Mouse (Mus musculus) adrenal gland (tissue): ENCODE measurements around the gene Zbtb45.

Experiments used
- intact Hi-C: fragments of 180-260 bp; cut with DNase I; formaldehyde crosslinking; loops from one replicate; pipeline ENCODE4 v1.15.1; 2025
- long read RNA-seq, 2 experiments: library from polyadenylated mRNA; unstranded; transcript quantifications; one replicate each; pipeline ENCODE4 v2.0.0; 2020; ENCODE audit warnings: borderline replicate concordance in 1 of 2; ENCODE audit not compliant: insufficient replicate concordance in 1 of 2

The Zbtb45 gene
- long read RNA-seq, experiment 1: 0 reads
- long read RNA-seq, experiment 2: 0 reads

DNA sequence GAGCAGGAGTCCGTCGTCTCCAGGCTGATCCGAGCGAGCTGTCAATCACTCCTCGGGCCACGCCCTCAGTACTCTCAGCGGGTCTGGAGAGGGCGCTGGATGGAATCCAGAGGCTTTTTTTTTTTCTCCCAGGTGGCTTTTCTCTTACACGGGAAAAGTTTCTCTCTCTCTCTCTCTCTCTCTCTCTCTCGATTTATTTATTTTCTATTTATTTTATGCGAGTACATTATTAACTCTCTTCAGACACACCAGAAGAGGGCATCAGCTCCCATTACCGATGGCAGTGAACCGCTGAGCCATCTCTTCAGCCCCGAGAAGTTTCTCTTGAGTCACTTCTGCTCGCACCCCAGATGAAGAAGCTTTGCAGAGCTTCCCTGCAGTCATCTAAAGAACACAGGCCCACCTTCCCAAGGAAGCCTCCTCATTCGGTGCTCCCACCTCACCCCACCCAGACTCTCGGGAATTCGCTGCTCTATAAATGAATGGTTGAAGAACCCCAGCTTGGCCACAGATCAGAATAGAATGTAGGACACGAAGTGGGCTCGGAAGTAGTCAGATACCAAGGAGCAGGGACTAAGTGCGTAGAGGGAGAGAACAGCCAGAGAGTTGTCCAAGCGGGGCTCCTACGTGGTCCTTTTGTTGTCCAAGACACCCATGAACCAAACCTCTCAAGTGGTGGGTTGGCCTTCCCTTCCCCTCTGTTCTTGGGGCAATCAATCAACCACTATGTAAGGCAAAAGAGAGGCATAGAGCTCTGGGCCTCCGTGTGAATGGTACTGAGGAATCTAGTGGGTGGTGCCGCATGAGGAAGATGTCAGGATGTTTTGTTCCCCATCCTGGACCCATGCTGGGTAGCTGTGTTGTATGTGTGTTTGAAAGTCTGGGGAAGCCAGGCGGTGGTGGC, at the start of gene Zbtb45:
Gene Zbtb45, minus strand, starts transcription at position 30 of the 904 bp plus-strand sequence.
- intact Hi-C loops: no loop called here

DNA sequence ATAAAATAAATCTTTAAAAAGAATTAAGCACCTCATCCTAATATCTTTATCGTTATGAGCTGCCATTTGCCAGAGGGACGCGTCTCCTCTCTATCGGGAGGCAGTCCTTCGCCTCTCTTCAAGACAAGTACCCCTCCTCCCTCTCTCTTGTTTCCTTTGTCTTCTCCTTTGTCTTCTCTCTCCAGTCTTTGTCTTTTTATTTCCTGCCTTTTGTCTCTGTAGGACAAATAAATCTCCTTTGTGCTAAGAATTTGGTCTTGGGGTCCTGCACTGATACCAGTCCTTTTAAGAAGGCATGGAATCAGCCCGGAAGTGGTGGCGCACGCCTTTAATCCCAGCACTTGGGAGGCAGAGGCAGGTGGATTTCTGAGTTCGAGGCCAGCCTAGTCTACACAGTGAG, 49.7 kb upstream of the Zbtb45 start:
- intact Hi-C loops: no loop called here

DNA sequence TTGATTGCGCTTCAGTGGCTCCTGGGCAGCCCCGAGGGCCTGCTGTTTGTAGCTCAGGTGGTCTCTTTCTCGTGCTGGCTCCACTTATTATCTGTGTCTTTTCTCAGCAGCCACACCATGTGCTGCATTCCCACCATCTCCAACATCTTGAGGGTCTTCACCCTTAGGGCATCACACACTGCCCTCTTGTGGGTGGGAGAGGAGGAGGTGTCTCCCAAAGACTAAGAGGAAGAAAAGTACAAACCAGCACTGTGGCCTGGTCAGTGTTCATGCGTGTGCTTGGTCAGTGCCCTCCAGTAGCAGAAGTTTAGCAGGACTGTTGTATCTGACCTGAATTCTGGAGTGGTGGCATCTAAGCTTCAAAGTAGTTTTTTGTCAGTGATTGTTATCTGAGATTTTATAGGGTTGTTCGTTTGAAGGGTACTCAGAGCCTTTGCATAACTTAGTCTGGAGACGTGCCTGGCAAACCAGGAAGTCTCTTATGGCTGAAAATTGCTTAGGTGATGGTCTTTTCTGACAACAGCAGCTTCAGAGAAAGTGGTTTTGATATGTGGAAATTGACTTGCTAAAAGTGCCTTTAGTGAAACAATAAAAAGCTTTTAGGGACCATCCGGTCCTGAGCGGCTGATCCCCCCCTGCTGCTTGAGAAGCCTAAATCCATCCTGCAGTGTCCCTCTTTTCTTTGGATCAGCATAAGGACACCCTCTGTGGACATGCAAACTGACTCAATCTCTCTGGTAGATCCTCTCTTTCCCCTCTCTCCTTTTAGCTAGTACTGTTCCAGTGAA, 47.3 kb upstream of the Zbtb45 start:
- intact Hi-C loops: no loop called here

DNA sequence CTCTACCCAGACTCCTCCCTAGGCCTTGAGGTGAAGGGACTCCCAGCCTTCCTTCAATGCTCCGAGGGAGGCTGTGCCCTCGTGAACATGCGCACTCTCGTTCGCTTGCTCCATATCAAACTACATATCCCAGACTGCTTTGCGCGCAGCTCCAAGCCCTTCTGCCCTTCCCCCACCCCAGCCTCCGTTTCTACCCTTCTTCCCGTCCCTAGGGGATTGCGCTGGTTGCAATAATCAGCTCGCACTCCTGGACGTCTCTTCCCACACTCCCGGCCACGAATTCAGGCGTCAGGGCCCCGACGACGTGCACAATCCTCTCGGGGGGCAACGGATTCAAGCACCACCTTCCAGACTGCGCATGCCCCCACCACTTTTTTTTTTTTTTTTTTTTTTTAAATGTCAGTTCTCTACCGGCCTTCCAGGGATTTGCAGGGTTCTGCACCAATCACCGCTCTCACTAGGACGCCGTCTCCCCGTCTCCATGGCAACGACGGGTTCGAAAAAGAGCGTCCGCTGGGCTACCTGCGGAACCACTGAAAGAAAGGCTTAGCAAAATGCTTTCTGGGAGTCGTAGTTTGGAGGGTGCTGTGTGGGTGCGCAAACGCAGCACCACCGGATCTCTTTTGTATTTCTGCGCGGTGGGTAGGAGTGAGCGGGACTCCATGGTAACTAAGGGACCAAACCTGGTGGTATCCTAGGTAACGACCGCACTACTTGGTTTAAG, 44.6 kb upstream of the Zbtb45 start, which contains the start of gene Mzf1:
Gene Mzf1, minus strand, starts transcription at position 478 of the 724 bp plus-strand sequence.
- intact Hi-C loops: no loop called here

DNA sequence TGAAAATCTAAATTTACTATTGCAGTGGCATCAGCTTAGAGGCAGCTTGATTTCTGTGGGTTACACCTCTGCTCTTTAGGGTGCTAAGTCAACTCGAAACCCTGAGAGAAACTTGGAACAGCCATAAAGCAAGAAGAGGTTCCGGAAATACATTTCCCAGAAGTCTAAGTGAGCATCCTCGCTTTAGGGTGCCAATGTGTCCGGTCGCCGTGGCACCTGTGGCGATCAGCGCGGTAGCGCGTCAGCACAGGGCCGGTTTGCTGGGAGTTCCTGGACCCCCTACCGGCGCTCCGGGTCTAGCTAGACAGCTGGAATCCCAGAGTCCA, 44.1 kb upstream of the Zbtb45 start:
- intact Hi-C loops: no loop called here

DNA sequence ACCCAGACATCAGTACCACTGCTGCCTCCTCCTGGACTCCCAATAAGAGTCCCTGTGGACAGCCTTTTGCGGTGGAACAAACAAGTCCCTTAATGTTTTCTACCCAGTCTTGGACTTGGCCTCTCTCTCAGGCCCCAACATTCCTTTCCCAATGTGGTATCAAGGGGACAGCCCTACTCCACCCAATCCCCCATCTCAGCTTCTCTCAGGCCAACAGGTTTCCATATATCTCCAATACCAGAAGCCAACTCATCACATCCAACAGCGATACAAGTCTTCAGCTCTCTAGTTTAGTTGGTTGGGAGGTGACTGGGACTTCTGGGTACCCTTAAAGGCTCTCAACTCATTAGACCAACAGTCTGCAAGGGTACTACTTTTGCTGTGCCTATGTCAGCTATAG, 43.7 kb upstream of the Zbtb45 start:
- intact Hi-C loops: no loop called here

DNA sequence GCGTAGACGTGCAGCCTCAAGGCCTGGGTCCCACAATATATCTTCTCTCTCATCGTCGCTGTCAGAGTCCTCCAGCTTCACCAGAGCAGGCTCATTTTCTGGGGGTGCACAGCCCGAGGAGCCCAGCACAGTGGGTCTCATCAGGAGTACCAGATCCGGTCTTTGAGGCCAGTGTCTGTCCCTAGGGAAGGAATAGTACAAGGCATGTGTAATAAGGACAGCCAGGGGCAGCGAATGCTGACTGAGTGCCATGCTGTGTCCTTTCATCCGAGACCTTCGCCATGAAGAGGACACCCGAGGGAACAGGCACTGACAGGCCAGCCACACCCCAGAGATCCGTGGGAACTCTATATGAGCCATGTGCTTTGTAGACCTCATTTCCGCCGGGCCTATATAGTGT, 43.2 kb upstream of the Zbtb45 start:
- intact Hi-C loops: no loop called here

DNA sequence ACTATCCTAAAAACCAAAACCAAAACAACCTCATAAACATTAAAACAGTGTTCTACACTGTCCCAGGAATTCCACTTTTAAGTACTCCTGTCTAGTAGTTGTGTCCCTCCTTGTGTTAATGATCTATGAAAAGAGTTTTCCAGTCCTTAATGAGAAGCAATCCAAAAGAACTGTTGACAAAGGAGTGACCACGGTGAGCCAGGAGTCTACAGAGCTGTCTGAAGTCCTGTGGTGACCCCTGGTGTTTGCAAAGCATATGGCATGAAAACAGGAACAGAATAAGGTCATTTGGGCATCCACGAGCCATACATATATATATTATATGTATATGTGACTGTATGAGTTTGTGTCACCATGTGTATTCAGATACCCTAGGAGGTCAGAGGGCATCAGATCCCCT, 36.2 kb upstream of the Zbtb45 start:
- intact Hi-C loops: loop anchor here (2.0 to 5.0 kb wide), 3 partner anchors 37 to 144 kb away; partner anchors contain the start of gene Rps5

DNA sequence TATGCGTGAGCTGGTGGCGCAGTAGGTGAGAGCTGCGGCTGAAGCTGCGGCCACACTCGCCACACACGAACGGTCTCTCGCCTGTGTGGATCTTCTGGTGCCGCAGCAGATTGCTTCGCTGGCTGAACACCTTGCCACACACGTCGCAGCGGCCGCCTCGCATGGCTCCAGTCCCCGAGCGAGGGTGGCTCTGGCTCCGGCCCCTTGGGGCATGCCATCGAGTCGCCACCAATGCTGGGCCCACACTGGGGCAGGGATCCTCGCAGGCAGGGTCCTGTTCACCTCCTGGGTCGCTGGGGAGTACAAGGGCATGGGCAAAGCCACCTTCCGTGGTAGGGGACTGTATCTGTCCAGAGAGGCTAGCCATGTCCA, 34.4 kb upstream of the Zbtb45 start:
- intact Hi-C loops: no loop called here

DNA sequence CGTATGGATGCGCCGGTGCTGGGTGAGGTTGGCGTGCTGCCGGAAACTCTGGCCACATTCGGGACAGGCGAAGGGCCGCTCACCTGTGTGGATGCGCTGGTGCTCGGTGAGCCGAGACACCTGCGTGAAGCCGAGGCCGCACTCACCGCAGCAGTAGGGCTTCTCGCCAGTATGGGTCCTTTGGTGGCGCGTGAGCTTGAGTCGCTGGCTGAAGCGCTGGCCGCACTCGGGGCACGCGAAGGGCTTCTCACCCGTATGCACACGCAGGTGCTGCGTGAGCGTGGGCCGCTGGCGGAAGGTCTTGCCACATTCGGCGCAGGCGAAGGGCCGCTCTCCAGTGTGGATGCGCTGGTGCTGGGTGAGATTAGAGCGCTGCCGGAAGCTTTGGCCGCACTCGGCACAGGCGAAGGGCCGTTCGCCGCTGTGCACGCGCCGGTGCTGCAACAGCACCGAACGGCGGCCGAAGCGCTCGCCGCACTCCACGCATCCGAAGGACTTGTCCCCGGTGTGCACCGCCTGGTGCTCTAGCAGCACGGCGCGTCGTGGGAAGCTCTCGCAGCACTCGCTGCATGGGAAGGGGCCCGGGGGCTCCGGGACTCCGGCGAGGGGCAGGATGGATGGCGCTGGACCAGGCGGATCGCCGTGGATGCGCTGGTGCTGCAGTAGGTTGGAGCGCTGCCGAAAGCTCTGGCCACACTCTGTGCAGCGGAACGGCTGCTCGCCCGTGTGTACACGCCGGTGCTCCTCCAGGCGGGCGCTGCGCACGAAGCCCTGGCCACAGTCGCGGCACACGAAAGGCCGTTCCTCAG, 33.8 kb upstream of the Zbtb45 start:
- intact Hi-C loops: no loop called here

DNA sequence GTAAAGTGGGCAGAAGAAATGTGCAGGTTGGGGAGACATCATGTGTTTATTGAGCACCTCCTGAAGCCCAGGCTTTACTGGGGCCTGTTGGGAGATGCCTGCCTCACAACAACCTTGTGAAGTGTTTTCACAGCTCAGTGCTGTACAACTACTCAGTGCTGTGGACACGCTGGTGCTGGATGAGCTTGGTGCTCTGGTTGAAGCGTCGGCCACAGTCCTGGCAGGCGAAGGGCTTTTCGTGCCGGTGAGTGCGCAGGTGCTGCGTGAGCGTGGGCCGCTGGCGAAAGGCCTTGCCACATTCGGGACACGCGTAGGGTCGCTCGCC, 33.2 kb upstream of the Zbtb45 start:
- intact Hi-C loops: no loop called here

DNA sequence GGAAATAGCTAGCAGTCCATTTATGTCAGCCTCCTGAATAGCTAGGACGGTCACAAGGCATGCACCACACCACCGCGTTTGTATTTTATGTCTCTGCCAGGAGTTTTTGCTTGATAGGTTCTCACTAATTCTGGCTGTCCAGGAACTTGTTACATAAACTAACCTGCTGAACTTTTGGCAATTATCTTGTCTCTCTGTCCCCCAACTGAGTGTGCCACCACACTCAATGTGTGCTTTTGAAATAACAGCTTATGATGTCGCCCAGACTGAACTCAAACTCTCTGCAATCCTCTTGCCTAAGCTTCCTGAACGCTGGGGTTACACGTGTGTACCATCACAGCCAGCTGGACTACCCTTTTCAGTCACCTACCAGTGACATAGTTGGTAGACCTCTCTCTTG, 32.7 kb upstream of the Zbtb45 start:
- intact Hi-C loops: no loop called here

DNA sequence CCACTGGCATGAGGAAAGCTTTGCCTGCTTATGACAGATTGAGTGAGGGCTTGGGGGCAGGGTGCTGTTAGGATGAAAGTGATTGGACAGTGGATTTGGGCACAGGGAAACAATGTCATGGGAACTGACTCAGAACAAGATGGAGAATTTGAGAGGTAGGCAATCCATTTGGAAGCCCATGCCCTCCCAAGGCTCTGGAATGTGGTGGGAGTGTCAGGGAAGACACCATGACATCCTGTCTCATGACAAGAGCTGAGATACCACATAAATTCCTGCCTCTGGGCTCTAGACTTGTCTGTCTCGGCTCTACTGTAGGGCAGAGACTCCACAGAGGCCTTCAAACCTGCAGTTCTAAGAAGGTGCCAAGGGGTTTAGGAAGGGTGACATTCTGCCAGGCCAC, 31.4 kb upstream of the Zbtb45 start:
- intact Hi-C loops: no loop called here

DNA sequence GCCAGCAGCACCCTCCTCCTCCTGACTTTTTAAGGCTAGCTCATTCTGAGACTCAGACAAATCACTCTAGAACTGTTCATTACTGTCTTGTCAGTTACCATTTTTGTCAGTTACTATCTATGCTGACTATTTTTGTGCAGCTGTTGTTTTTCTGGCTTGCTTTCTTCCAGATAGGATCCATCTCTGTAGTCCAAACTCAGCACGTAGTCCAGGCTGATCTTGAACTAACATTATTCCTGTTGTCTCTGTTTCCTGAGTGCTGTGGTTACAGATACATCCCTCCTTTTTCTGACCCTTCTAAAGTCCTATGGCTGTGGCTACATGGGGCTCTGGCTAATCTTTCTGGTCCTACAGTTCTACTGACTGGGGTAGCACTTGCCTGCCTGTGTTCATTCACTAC, 29.3 kb upstream of the Zbtb45 start:
- intact Hi-C loops: no loop called here

DNA sequence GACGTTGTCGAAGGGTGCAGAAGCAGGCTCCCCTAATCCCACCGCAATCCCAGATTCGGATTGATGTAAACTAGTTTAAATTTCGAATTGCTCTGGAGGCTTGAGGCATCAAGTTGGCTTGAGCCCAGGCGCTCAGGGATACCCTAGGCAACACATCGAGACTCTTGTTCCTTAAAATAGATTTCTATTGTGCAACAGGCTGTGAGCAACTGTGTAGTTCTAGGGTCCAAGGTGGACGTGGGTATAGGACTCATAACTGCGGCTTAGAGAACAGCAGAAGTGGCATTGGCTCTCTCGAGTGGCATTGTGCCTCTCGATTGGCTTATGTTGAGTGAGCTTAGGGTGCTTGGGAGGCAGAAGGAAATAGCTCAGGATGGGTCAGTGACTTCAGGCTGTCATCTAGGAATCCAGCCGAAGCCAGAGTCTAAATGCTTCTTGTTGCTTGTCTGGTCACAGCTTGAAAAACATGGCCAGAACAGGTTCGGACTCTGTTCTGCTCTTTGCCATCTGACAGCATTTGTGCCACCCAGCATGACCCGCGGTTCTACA, 28.9 kb upstream of the Zbtb45 start:
- intact Hi-C loops: no loop called here

DNA sequence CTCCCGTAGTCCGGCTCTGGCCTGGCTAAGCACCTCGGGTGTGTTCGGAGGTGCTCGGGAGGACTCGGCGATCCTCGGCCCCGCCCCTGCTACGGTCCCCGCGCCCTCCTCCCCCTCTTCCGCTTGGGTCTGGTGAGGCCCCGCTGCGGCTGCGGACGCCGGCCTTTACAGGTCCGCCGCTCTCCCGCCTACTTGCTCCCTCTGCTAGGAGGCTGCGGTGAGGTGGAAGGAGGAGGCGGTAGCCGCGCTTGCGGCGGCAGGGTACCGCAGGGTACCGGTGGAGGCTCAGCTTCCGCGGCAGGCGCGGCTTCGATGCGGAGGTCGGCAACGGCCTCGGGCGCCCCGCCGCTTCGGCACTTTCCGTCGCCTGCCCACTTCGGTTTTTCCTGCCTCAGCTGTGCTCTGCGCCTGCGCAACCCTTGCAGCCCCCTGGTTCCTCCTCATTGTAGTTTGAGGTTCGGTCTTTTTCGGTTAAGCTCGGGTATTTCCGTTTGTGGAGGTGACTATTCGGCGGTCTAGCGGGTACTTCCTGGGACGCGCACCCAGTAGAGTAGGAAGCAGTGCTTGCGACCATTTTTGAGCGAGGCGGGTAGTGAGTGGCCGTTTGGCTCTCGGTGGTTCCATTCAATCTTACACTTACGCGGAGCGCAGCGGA, 28.2 kb upstream of the Zbtb45 start, which contains the start of gene Ube2m:
Gene Ube2m, minus strand, starts transcription at position 375 of the 655 bp plus-strand sequence.
- intact Hi-C loops: no loop called here

DNA sequence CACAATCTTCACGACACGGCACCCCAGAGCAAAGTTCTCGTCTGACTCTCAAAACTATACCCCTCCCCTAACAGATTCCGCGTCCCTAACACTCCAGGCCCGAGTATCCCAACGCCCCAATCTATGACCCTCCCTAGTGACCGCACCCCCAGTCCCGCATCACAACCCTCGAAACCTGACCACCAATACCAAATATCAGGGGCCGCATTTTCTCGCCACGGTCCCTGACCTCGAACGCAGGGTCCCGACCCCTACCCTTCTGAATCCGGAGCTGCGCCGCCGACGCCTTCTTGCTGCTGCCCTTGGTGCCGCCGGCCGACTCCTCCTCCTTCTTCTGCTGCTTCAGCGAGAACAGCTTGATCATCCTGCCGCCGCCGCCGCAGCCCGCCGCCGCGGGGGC, 27.5 kb upstream of the Zbtb45 start:
- intact Hi-C loops: no loop called here

DNA sequence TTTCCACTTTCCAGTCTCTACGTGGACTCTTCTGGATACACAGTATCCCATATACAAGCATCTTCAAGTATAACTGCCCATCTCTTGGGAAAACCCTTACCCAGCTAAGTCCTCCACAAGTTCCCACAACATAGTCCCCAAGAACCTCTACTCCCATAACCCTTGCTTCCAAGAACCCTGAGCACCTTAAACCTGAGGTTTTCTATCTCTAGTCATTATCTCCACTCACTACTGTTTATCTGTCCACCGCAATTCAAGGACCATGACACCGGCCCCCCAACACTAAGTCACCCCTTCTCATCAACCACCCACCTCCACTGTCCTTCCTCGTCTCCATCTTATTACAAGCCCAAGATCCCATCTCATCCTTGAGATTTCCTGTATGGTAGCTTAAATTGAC, 27.0 kb upstream of the Zbtb45 start:
- intact Hi-C loops: no loop called here

DNA sequence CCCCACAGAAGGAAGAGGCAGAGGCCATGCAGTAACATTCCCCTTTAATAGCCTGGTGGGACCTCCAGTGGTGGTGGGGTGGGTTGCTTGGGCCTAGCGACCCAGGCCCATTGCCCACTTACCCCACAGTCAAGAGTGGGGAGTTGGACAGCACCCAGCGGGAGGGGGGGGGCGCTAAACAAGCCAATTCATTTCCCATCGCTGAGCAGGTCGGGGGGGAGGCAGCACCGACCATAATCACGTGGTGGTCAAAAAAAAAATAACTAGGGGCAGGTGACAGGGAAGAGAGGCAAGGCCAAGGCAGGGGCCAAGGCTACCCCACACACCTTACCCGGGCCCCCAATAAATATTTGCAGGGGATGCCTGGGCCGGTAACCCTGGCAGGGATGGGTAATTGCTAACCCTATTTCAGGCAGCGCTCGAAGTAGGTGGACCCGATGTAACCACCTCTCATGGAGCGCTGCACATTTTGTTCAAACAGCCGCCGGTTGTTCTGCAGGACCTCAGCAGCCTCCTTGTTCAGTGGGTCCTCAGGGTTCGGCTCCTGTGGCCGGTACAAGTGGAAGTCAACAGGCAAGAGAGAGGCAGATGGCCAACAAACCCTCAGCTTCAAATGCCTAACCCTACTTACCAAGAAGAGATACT, 25.5 kb upstream of the Zbtb45 start:
- intact Hi-C loops: no loop called here
